Mouse (Mus musculus): ENCODE results near the gene Gk5. TPM values are rescaled to one million over a fixed set of nuclear protein-coding genes. Genes with fewer than 3 reads are reported as not detected.

Gk5 gene
- polyA plus RNA-seq, 1 experiment from 2014 or later: 2.6 TPM

GRCm38 (mm10) chr9:96102846-96103245 is 16.3 kb upstream of the Gk5 start:
- H3K4me3 ChIP-seq (ENCODE audit: low read length): no peak overlapping the region
- peaks cover 18% of the 10 kb centered on the region for H3K9me3 ChIP-seq (replicated peaks; ENCODE audit: control insufficient read depth, low read length)
- 79% methylated on average over 8 of the region's 8 CpGs for WGBS
- H3K27me3 ChIP-seq (ENCODE audit: control insufficient read depth, insufficient read depth, low read length): no peaks in the 10 kb centered on the region
- H3K9ac ChIP-seq (ENCODE audit: low read length): no peak overlapping the region
- no peak overlapping the region for H3K4me2 ChIP-seq (ENCODE audit: low read depth, low read length)
- ATAC-seq (replicated peaks; ENCODE audit: extremely low read depth, insufficient read depth, low FRiP score): no peak
- H3K4me1 ChIP-seq (ENCODE audit: control insufficient read depth, insufficient read depth, low read length): no peaks in the 10 kb centered on the region
- no peaks in the 10 kb centered on the region for H3K36me3 ChIP-seq (ENCODE audit: control insufficient read depth, insufficient read depth)
- H3K27ac ChIP-seq (ENCODE audit: low read length): no peak overlapping the region

GRCm38 (mm10) chr9:96112879-96113361 is 6.2 kb upstream of the Gk5 start:
- Histone ChIP-seq H3K27ac (ENCODE audit: low read length) (no peak overlapping the region), H3K4me3 (ENCODE audit: low read length) (no peak overlapping the region), H3K9ac (ENCODE audit: low read length) (no peak overlapping the region), H3K27me3 (ENCODE audit: control insufficient read depth, insufficient read depth, low read length) (no peaks in the 10 kb centered on the region), H3K9me3 (replicated peaks; ENCODE audit: control insufficient read depth, low read length) (no peaks in the 10 kb centered on the region), H3K36me3 (ENCODE audit: control insufficient read depth, insufficient read depth) (no peaks in the 10 kb centered on the region), H3K4me2 (ENCODE audit: low read depth, low read length) (no peak overlapping the region), H3K4me1 (ENCODE audit: control insufficient read depth, insufficient read depth, low read length) (no peaks in the 10 kb centered on the region)
- ATAC-seq (replicated peaks; ENCODE audit: extremely low read depth, insufficient read depth, low FRiP score): no peak
- WGBS: 78% methylated on average over 3 of the region's 3 CpGs

GRCm38 (mm10) chr9:96116801-96117200 is 2.4 kb upstream of the Gk5 start:
- 84% methylated on average over 6 of the region's 6 CpGs for WGBS
- Histone ChIP-seq H3K4me1 (ENCODE audit: control insufficient read depth, insufficient read depth, low read length) (0 out of 2 replicates have a peak, but pooled peaks cover 8% of the 10 kb centered on the region), H3K36me3 (ENCODE audit: control insufficient read depth, insufficient read depth) (no peaks in the 10 kb centered on the region), H3K9ac (ENCODE audit: low read length) (no peak overlapping the region), H3K9me3 (replicated peaks; ENCODE audit: control insufficient read depth, low read length) (no peaks in the 10 kb centered on the region), H3K27ac (ENCODE audit: low read length) (no peak overlapping the region), H3K4me2 (ENCODE audit: low read depth, low read length) (no peak overlapping the region), H3K4me3 (ENCODE audit: low read length) (no peak overlapping the region), H3K27me3 (ENCODE audit: control insufficient read depth, insufficient read depth, low read length) (no peaks in the 10 kb centered on the region)
- ATAC-seq (replicated peaks; ENCODE audit: extremely low read depth, insufficient read depth, low FRiP score): no peak

GRCm38 (mm10) chr9:96118216-96118615 is 946 bp upstream of the Gk5 start:
- ATAC-seq (replicated peaks; ENCODE audit: extremely low read depth, insufficient read depth, low FRiP score): no peak

GRCm38 (mm10) chr9:96127972-96128371 is 8.8 kb downstream of the Gk5 start:
- Histone ChIP-seq H3K4me3 (ENCODE audit: low read length) (no peak overlapping the region), H3K4me2 (ENCODE audit: low read depth, low read length) (no peak overlapping the region), H3K36me3 (ENCODE audit: control insufficient read depth, insufficient read depth) (no peaks in the 10 kb centered on the region), H3K27me3 (ENCODE audit: control insufficient read depth, insufficient read depth, low read length) (no peaks in the 10 kb centered on the region), H3K4me1 (ENCODE audit: control insufficient read depth, insufficient read depth, low read length) (no peaks in the 10 kb centered on the region), H3K9ac (ENCODE audit: low read length) (no peak overlapping the region), H3K9me3 (replicated peaks; ENCODE audit: control insufficient read depth, low read length) (no peaks in the 10 kb centered on the region), H3K27ac (ENCODE audit: low read length) (no peak overlapping the region)
- WGBS: 61% methylated on average over 5 of the region's 5 CpGs
- no peak for ATAC-seq (replicated peaks; ENCODE audit: extremely low read depth, insufficient read depth, low FRiP score)

More at GRCm38 (mm10) chr9:96118216-96118615, 946 bp upstream of the Gk5 start:
- no peak overlapping the region for H3K4me3 ChIP-seq (ENCODE audit: low read length)
- no peaks in the 10 kb centered on the region for H3K27me3 ChIP-seq (ENCODE audit: control insufficient read depth, insufficient read depth, low read length)
- H3K9me3 ChIP-seq (replicated peaks; ENCODE audit: control insufficient read depth, low read length): no peaks in the 10 kb centered on the region
- H3K27ac ChIP-seq (ENCODE audit: low read length): no peak overlapping the region
- H3K9ac ChIP-seq (ENCODE audit: low read length): no peak overlapping the region
- 0 out of 2 replicates have a peak, but pooled peaks cover 8% of the 10 kb centered on the region for H3K4me1 ChIP-seq (ENCODE audit: control insufficient read depth, insufficient read depth, low read length)
- peak overlapping the region; percentile 93 for H3K4me2 ChIP-seq (ENCODE audit: low read depth, low read length)
- H3K36me3 ChIP-seq (ENCODE audit: control insufficient read depth, insufficient read depth): no peaks in the 10 kb centered on the region
- WGBS: 74% methylated on average over 4 of the region's 4 CpGs

- Histone ChIP-seq H3K4me3 (ENCODE audit: low read length) (no peak overlapping the region), H3K27ac (ENCODE audit: low read length) (no peak overlapping the region), H3K36me3 (ENCODE audit: control insufficient read depth, insufficient read depth) (no peaks in the 10 kb centered on the region), H3K9me3 (replicated peaks; ENCODE audit: control insufficient read depth, low read length) (no peaks in the 10 kb centered on the region), H3K27me3 (ENCODE audit: control insufficient read depth, insufficient read depth, low read length) (no peaks in the 10 kb centered on the region), H3K4me2 (ENCODE audit: low read depth, low read length) (no peak overlapping the region), H3K9ac (ENCODE audit: low read length) (no peak overlapping the region), H3K4me1 (ENCODE audit: control insufficient read depth, insufficient read depth, low read length) (peaks cover 2% of the 10 kb centered on the region; the same call in 1 of the 2 replicates)
- ATAC-seq (replicated peaks; ENCODE audit: extremely low read depth, insufficient read depth, low FRiP score): no peak
- 49% methylated on average over 4 of the region's 4 CpGs for WGBS
Observed at GRCm38 (mm10) chr9:96132956-96133603, 13.9 kb downstream of the Gk5 start.

GRCm38 (mm10) chr9:96134470-96134869 is 15.3 kb downstream of the Gk5 start:
- no peak overlapping the region for H3K9ac ChIP-seq (ENCODE audit: low read length)
- H3K4me3 ChIP-seq (ENCODE audit: low read length): no peak overlapping the region
- no peaks in the 10 kb centered on the region for H3K27me3 ChIP-seq (ENCODE audit: control insufficient read depth, insufficient read depth, low read length)
- no peak for ATAC-seq (replicated peaks; ENCODE audit: extremely low read depth, insufficient read depth, low FRiP score)
- no peaks in the 10 kb centered on the region for H3K36me3 ChIP-seq (ENCODE audit: control insufficient read depth, insufficient read depth)
- 80% methylated on average over 7 of the region's 7 CpGs for WGBS
- H3K9me3 ChIP-seq (replicated peaks; ENCODE audit: control insufficient read depth, low read length): no peaks in the 10 kb centered on the region
- peaks cover 2% of the 10 kb centered on the region; the same call in 1 of the 2 replicates for H3K4me1 ChIP-seq (ENCODE audit: control insufficient read depth, insufficient read depth, low read length)
- no peak overlapping the region for H3K27ac ChIP-seq (ENCODE audit: low read length)
- no peak overlapping the region for H3K4me2 ChIP-seq (ENCODE audit: low read depth, low read length)

GRCm38 (mm10) chr9:96134916-96135315 is 15.8 kb downstream of the Gk5 start:
- H3K9ac ChIP-seq (ENCODE audit: low read length): no peak overlapping the region
- no peaks in the 10 kb centered on the region for H3K9me3 ChIP-seq (replicated peaks; ENCODE audit: control insufficient read depth, low read length)
- H3K4me1 ChIP-seq (ENCODE audit: control insufficient read depth, insufficient read depth, low read length): peaks cover 2% of the 10 kb centered on the region; the same call in 1 of the 2 replicates
- H3K4me3 ChIP-seq (ENCODE audit: low read length): no peak overlapping the region
- no peak overlapping the region for H3K4me2 ChIP-seq (ENCODE audit: low read depth, low read length)
- no peaks in the 10 kb centered on the region for H3K27me3 ChIP-seq (ENCODE audit: control insufficient read depth, insufficient read depth, low read length)
- 0 out of 2 replicates have a peak overlapping the region, but pooled peaks have one; percentile 16 for H3K27ac ChIP-seq (ENCODE audit: low read length)
- H3K36me3 ChIP-seq (ENCODE audit: control insufficient read depth, insufficient read depth): no peaks in the 10 kb centered on the region
- no peak for ATAC-seq (replicated peaks; ENCODE audit: extremely low read depth, insufficient read depth, low FRiP score)
- 47% methylated on average over 8 of the region's 8 CpGs for WGBS

- Histone ChIP-seq H3K4me3 (ENCODE audit: low read length) (no peak overlapping the region), H3K27me3 (ENCODE audit: control insufficient read depth, insufficient read depth, low read length) (no peaks in the 10 kb centered on the region), H3K4me1 (ENCODE audit: control insufficient read depth, insufficient read depth, low read length) (peaks cover 2% of the 10 kb centered on the region; the same call in 1 of the 2 replicates), H3K36me3 (ENCODE audit: control insufficient read depth, insufficient read depth) (no peaks in the 10 kb centered on the region), H3K9ac (ENCODE audit: low read length) (no peak overlapping the region), H3K4me2 (ENCODE audit: low read depth, low read length) (no peak overlapping the region), H3K27ac (ENCODE audit: low read length) (peak overlapping the region; percentile 16; the same call in 1 of the 2 replicates), H3K9me3 (replicated peaks; ENCODE audit: control insufficient read depth, low read length) (no peaks in the 10 kb centered on the region)
- ATAC-seq (replicated peaks; ENCODE audit: extremely low read depth, insufficient read depth, low FRiP score): no peak
- 71% methylated on average over 7 of the region's 7 CpGs for WGBS
Observed at GRCm38 (mm10) chr9:96135461-96135860, 16.3 kb downstream of the Gk5 start.
